Mouse (Mus musculus): ENCODE measurements around the gene Tprgl. TPM values are rescaled to one million over a fixed set of nuclear protein-coding genes. Genes with fewer than 3 reads are reported as not detected.

The Tprgl gene
- polyA plus RNA-seq, 1 experiment from 2014 or later = 119 TPM

GRCm38 (mm10) chr4:154185001-154185400, 24.5 kb upstream of the Tprgl start:
- Histone ChIP-seq H3K4me3 (no peak overlapping the region), H3K4me1 (peaks cover 31% of the 10 kb centered on the region), H3K36me3 (no peaks in the 10 kb centered on the region), H3K27ac (replicated peaks) (no peak overlapping the region), H3K9ac (no peak overlapping the region), H3K27me3 (replicated peaks) (no peaks in the 10 kb centered on the region; the same call in 1 of the 2 replicates), H3K4me2 (no peak overlapping the region), H3K9me3 (no peaks in the 10 kb centered on the region)
- WGBS = 63% methylated on average over 5 of the region's 5 CpGs
- no peak for ATAC-seq (ENCODE audit: extremely low read depth, insufficient number of reproducible peaks, low FRiP score, low TSS enrichment)

- peaks cover 26% of the 10 kb centered on the region for H3K4me1 ChIP-seq
- H3K9me3 ChIP-seq = no peaks in the 10 kb centered on the region
- H3K4me2 ChIP-seq = no peak overlapping the region
- no peak overlapping the region for H3K27ac ChIP-seq (replicated peaks)
- H3K4me3 ChIP-seq = no peak overlapping the region
- H3K9ac ChIP-seq = no peak overlapping the region
- no peak for ATAC-seq (ENCODE audit: extremely low read depth, insufficient number of reproducible peaks, low FRiP score, low TSS enrichment)
- no peaks in the 10 kb centered on the region for H3K36me3 ChIP-seq
- WGBS = 42% methylated on average over 5 of the region's 5 CpGs
- H3K27me3 ChIP-seq (replicated peaks) = no peaks in the 10 kb centered on the region; the same call in 1 of the 2 replicates
Observed at GRCm38 (mm10) chr4:154183566-154183965, 23.1 kb upstream of the Tprgl start.

GRCm38 (mm10) chr4:154181001-154181400, 20.5 kb upstream of the Tprgl start:
- 70% methylated on average over 7 of the region's 7 CpGs for WGBS
- Histone ChIP-seq H3K36me3 (no peaks in the 10 kb centered on the region), H3K9ac (no peak overlapping the region), H3K4me3 (no peak overlapping the region), H3K4me1 (peaks cover 21% of the 10 kb centered on the region), H3K4me2 (no peak overlapping the region), H3K9me3 (no peaks in the 10 kb centered on the region), H3K27ac (replicated peaks) (no peak overlapping the region), H3K27me3 (replicated peaks) (peaks cover 9% of the 10 kb centered on the region)
- no peak for ATAC-seq (ENCODE audit: extremely low read depth, insufficient number of reproducible peaks, low FRiP score, low TSS enrichment)

GRCm38 (mm10) chr4:154177257-154177656, 16.8 kb upstream of the Tprgl start:
- H3K27me3 ChIP-seq (replicated peaks) = peaks cover 42% of the 10 kb centered on the region
- no peak overlapping the region for H3K4me2 ChIP-seq
- H3K36me3 ChIP-seq = no peaks in the 10 kb centered on the region
- no peak overlapping the region for H3K9ac ChIP-seq
- H3K4me1 ChIP-seq = peaks cover under 1% of the 10 kb centered on the region; the same call in 1 of the 2 replicates
- no peak overlapping the region for H3K27ac ChIP-seq (replicated peaks)
- H3K9me3 ChIP-seq = no peaks in the 10 kb centered on the region
- no peak overlapping the region for H3K4me3 ChIP-seq
- no peak for ATAC-seq (ENCODE audit: extremely low read depth, insufficient number of reproducible peaks, low FRiP score, low TSS enrichment)
- WGBS = 53% methylated on average over 8 of the region's 8 CpGs

- Histone ChIP-seq H3K9ac (peak overlapping the region; percentile 76), H3K9me3 (no peaks in the 10 kb centered on the region), H3K36me3 (no peaks in the 10 kb centered on the region), H3K4me2 (peak overlapping the region; percentile 82), H3K27me3 (replicated peaks) (peaks cover 87% of the 10 kb centered on the region), H3K4me1 (peaks cover 30% of the 10 kb centered on the region), H3K4me3 (peak overlapping the region; percentile 59), H3K27ac (replicated peaks) (no peak overlapping the region)
- WGBS = 31% methylated on average over 13 of the region's 13 CpGs
- no peak for ATAC-seq (ENCODE audit: extremely low read depth, insufficient number of reproducible peaks, low FRiP score, low TSS enrichment)
Observed at GRCm38 (mm10) chr4:154171931-154172604, 11.6 kb upstream of the Tprgl start.

- 1% methylated on average over 37 of the region's 37 CpGs for WGBS
- ATAC-seq (ENCODE audit: extremely low read depth, insufficient number of reproducible peaks, low FRiP score, low TSS enrichment) = no peak
- Histone ChIP-seq H3K27me3 (replicated peaks) (peaks cover 82% of the 10 kb centered on the region), H3K9me3 (no peaks in the 10 kb centered on the region), H3K4me1 (peaks cover 30% of the 10 kb centered on the region), H3K4me2 (peak overlapping the region; percentile 82), H3K27ac (replicated peaks) (peak overlapping the region; percentile 25; the same call in 1 of the 2 replicates), H3K4me3 (peak overlapping the region; percentile 59), H3K9ac (peak overlapping the region; percentile 76), H3K36me3 (no peaks in the 10 kb centered on the region)
Observed at GRCm38 (mm10) chr4:154171151-154171930, 10.9 kb upstream of the Tprgl start.

GRCm38 (mm10) chr4:154170506-154171150, 10.2 kb upstream of the Tprgl start, which contains the start of gene Megf6:
Gene Megf6, plus strand, starts transcription at chr4:154170730.
- ATAC-seq (ENCODE audit: extremely low read depth, insufficient number of reproducible peaks, low FRiP score, low TSS enrichment) = peak; percentile 38; the same call in 1 of the 2 replicates
- Histone ChIP-seq H3K27me3 (replicated peaks) (peaks cover 79% of the 10 kb centered on the region), H3K4me3 (peak within 1 kb of the TSS; percentile 59), H3K36me3 (no peaks in the 10 kb centered on the region), H3K9ac (peak within 1 kb of the TSS; percentile 76), H3K27ac (replicated peaks) (peak within 1 kb of the TSS; percentile 25; the same call in 1 of the 2 replicates), H3K9me3 (no peaks in the 10 kb centered on the region), H3K4me1 (peaks cover 30% of the 10 kb centered on the region), H3K4me2 (peak within 1 kb of the TSS; percentile 82)
- under 1% methylated on average over 50 of the region's 61 CpGs for WGBS

GRCm38 (mm10) chr4:154170021-154170420, 9.6 kb upstream of the Tprgl start:
- Histone ChIP-seq H3K4me3 (peak overlapping the region; percentile 59), H3K27me3 (replicated peaks) (peaks cover 73% of the 10 kb centered on the region), H3K4me1 (peaks cover 30% of the 10 kb centered on the region), H3K4me2 (peak overlapping the region; percentile 82), H3K9ac (peak overlapping the region; percentile 76), H3K27ac (replicated peaks) (no peak overlapping the region), H3K9me3 (no peaks in the 10 kb centered on the region), H3K36me3 (no peaks in the 10 kb centered on the region)
- ATAC-seq (ENCODE audit: extremely low read depth, insufficient number of reproducible peaks, low FRiP score, low TSS enrichment) = no peak
- 3% methylated on average over 15 of the region's 15 CpGs for WGBS

GRCm38 (mm10) chr4:154167053-154167452, 6.6 kb upstream of the Tprgl start:
- Histone ChIP-seq H3K27ac (replicated peaks) (no peak overlapping the region), H3K4me3 (no peak overlapping the region), H3K9ac (no peak overlapping the region), H3K27me3 (replicated peaks) (peaks cover 44% of the 10 kb centered on the region), H3K4me2 (no peak overlapping the region), H3K4me1 (peaks cover 28% of the 10 kb centered on the region), H3K9me3 (no peaks in the 10 kb centered on the region), H3K36me3 (no peaks in the 10 kb centered on the region)
- WGBS = 20% methylated on average over 5 of the region's 5 CpGs
- no peak for ATAC-seq (ENCODE audit: extremely low read depth, insufficient number of reproducible peaks, low FRiP score, low TSS enrichment)

- H3K27ac ChIP-seq (replicated peaks) = no peak overlapping the region
- no peak overlapping the region for H3K4me2 ChIP-seq
- H3K4me3 ChIP-seq = no peak overlapping the region
- ATAC-seq (ENCODE audit: extremely low read depth, insufficient number of reproducible peaks, low FRiP score, low TSS enrichment) = no peak
- 15% methylated on average over 7 of the region's 7 CpGs for WGBS
- H3K36me3 ChIP-seq = peaks cover 7% of the 10 kb centered on the region
- H3K9me3 ChIP-seq = no peaks in the 10 kb centered on the region
- peaks cover 20% of the 10 kb centered on the region for H3K4me1 ChIP-seq
- no peak overlapping the region for H3K9ac ChIP-seq
- H3K27me3 ChIP-seq (replicated peaks) = peaks cover 7% of the 10 kb centered on the region; the same call in 1 of the 2 replicates
Observed at GRCm38 (mm10) chr4:154163296-154163695, 2.8 kb upstream of the Tprgl start.

GRCm38 (mm10) chr4:154159961-154160537, 417 bp downstream of the Tprgl start:
- H3K36me3 ChIP-seq = peaks cover 39% of the 10 kb centered on the region
- peak overlapping the region; percentile 92 for H3K9ac ChIP-seq
- peak; percentile 61 for ATAC-seq (ENCODE audit: extremely low read depth, insufficient number of reproducible peaks, low FRiP score, low TSS enrichment)
- H3K9me3 ChIP-seq = no peaks in the 10 kb centered on the region
- H3K27ac ChIP-seq (replicated peaks) = peak overlapping the region; percentile 89
- WGBS = 1% methylated on average over 47 of the region's 47 CpGs
- H3K4me2 ChIP-seq = peak overlapping the region; percentile 89
- H3K4me1 ChIP-seq = peaks cover 17% of the 10 kb centered on the region
- peak overlapping the region; percentile 95 for H3K4me3 ChIP-seq
- no peaks in the 10 kb centered on the region for H3K27me3 ChIP-seq (replicated peaks)
